Mouse (Mus musculus): ENCODE data around the gene Slc39a11. TPM values are rescaled to one million over a fixed set of nuclear protein-coding genes. Genes with fewer than 3 reads are reported as not detected.
A peak's percentile ranks its signal among the peaks of the same experiment; 100 is the strongest.

The Slc39a11 gene
- total and polyA plus RNA-seq, 3 experiments = 43.2 to 54.4 (median 51.0) TPM

DNA sequence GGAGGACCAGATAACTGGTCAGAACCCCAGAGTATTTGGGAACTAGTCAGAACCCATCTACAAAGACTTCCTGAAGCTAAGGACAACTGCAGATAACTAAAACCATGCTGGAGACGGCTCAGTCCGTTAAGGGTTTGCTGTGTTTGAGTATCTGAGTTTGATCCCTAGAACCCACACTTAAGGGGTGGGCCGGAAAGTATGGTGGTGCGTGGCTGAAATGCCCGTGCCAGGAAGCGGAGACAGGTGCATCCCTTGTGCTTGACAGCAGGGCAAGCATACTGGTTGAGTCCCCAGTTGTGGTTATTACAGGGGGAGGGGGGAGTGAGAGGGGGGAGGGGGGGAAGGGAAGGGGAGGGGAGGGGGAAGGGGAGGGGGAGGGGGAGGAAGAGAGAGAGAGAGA lies 35.4 kb downstream of the Slc39a11 start:
- Histone ChIP-seq H3K27ac (ENCODE audit: insufficient read depth, low read depth) (no peak overlapping the region), H3K27me3 (replicated peaks) (no peaks in the 10 kb centered on the region), H3K4me1 (ENCODE audit: control insufficient read depth in 1 of 2, insufficient read depth in 2 of 2) (peaks cover 0 to 10% of the 10 kb centered on the region in 2 experiments; a peak in 3 of 4 replicates), H3K9ac (ENCODE audit: insufficient read depth, low read depth) (no peak overlapping the region), H3K4me3 (replicated peaks in 1 of 3; ENCODE audit: low read depth in 2 of 3, low read length in 2 of 3, poor library complexity in 1 of 3) (no peak overlapping the region), H3K79me2 (replicated peaks; ENCODE audit: control insufficient read depth, extremely low read depth, insufficient read depth, poor library complexity, severe bottlenecking) (no peaks in the 10 kb centered on the region), H3K4me2 (ENCODE audit: insufficient read depth, low read depth, poor library complexity, severe bottlenecking) (no peak overlapping the region), H3K36me3 (replicated peaks in 1 of 2; ENCODE audit: control insufficient read depth in 1 of 2, insufficient read depth in 1 of 2, low read length in 1 of 2) (no peaks in the 10 kb centered on the region), H3K9me3 (replicated peaks; ENCODE audit: low read length) (peaks cover 4% of the 10 kb centered on the region)
- in situ Hi-C loops (cut with MboI; ENCODE audit: low pct_ligation_motif_present, low pct_unique_long_range_greater_than_20kb, low sequenced_read_pairs) (no loop called here), dilution Hi-C loops (cut with MboI; ENCODE audit: extremely low pct_ligation_motif_present, extremely low pct_unique_long_range_greater_than_20kb, low sequenced_read_pairs) (no loop called here)
- no peak for DNase-seq (ENCODE audit: extremely low read depth)
- no peak for TF ChIP-seq ZNF384 (IDR thresholded peaks at IDR 0.05; ENCODE audit: low read depth, low read length)

DNA sequence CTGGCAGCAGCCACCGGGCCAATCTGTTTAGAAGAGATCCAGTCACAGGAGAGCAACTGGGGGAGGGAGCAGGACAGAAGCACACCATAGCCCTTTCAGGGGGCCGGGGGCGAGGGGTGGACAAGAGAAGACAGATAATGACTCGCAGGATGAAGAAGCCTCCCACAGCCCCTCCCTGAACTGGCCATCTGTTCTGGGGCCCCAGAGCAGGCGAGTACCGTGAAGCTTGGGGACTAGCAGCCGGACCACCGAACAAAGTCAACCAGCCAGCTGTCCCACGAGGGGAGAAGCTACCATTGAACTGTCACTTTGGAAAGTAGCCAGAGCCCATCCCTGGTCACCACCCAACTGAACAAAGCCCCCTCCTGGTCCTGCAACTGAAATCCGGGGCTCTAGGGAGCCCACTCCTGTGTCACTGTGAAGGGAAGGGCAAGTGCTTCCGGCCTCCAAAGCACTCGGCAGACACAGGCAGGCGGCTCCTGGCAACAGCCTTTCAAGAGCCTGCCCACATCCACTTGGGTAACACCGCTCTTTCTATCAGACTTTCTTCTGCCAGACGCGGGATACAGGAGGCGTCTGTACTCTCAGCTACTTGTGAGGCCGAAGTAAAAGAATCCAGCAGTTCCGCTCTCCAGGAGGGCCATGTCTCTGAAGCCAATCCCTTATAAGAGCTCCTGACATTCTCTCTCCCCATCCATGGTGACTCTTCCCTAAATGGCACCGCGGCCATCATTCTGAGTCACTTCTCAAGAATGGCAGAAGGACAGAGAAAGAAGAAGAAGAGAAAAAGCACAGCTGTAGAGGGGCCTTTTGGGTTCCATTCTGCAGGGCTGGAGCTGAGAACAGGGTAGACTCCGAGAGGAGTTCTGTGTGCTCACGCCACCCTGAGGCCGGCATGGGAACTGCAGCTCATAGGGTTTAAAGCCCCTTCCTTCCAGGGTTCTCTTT lies 37.9 kb downstream of the Slc39a11 start:
- no peak overlapping the region for H3K4me2 ChIP-seq (ENCODE audit: insufficient read depth, low read depth, poor library complexity, severe bottlenecking)
- DNase-seq (ENCODE audit: extremely low read depth) = peak; percentile 61
- H3K9me3 ChIP-seq (replicated peaks; ENCODE audit: low read length) = peaks cover 4% of the 10 kb centered on the region
- no peaks in the 10 kb centered on the region for H3K27me3 ChIP-seq (replicated peaks)
- no peak overlapping the region for H3K9ac ChIP-seq (ENCODE audit: insufficient read depth, low read depth)
- in situ Hi-C loops (cut with MboI; ENCODE audit: low pct_ligation_motif_present, low pct_unique_long_range_greater_than_20kb, low sequenced_read_pairs) (no loop called here), dilution Hi-C loops (cut with MboI; ENCODE audit: extremely low pct_ligation_motif_present, extremely low pct_unique_long_range_greater_than_20kb, low sequenced_read_pairs) (no loop called here)
- H3K27ac ChIP-seq (ENCODE audit: insufficient read depth, low read depth) = no peak overlapping the region
- H3K4me1 ChIP-seq (ENCODE audit: control insufficient read depth in 1 of 2, insufficient read depth in 2 of 2) = peaks cover 0 to 6% of the 10 kb centered on the region in 2 experiments; a peak in 2 of 4 replicates
- H3K4me3 ChIP-seq (replicated peaks in 1 of 3; ENCODE audit: low read depth in 2 of 3, low read length in 2 of 3, poor library complexity in 1 of 3) = no peak overlapping the region
- H3K36me3 ChIP-seq (replicated peaks in 1 of 2; ENCODE audit: control insufficient read depth in 1 of 2, insufficient read depth in 1 of 2, low read length in 1 of 2) = no peaks in the 10 kb centered on the region
- H3K79me2 ChIP-seq (replicated peaks; ENCODE audit: control insufficient read depth, extremely low read depth, insufficient read depth, poor library complexity, severe bottlenecking) = no peaks in the 10 kb centered on the region
- TF ChIP-seq KAT2A (IDR thresholded peaks at IDR 0.05; ENCODE audit: insufficient replicate concordance, low read length) = no peak
- no peak for TF ChIP-seq UBTF (IDR thresholded peaks at IDR 0.05; ENCODE audit: low read depth, low read length)
- no peak for TF ChIP-seq MAFK (IDR thresholded peaks at IDR 0.05; ENCODE audit: insufficient replicate concordance, low read length)
- peak; percentile 72 for TF ChIP-seq RAD21 (IDR thresholded peaks at IDR 0.05; ENCODE audit: low read depth, low read length)
- no peak for TF ChIP-seq CHD1 (IDR thresholded peaks at IDR 0.05; ENCODE audit: low read depth, low read length)
- no peak for TF ChIP-seq ELF1 (IDR thresholded peaks at IDR 0.05; ENCODE audit: low read depth, low read length)
- no peak for TF ChIP-seq BHLHE40 (IDR thresholded peaks at IDR 0.05; ENCODE audit: low read depth, low read length)
- TF ChIP-seq USF1 (IDR thresholded peaks at IDR 0.05; ENCODE audit: low read depth, low read length) = no peak
- no peak for TF ChIP-seq JUND (conservative IDR thresholded peaks at IDR 0.05; ENCODE audit: low read depth, low read length)
- no peak for TF ChIP-seq MAX (IDR thresholded peaks at IDR 0.05; ENCODE audit: low read length)
- TF ChIP-seq PAX5 (IDR thresholded peaks at IDR 0.05; ENCODE audit: low read length) = no peak
- TF ChIP-seq TBP (conservative IDR thresholded peaks at IDR 0.05; ENCODE audit: low read depth, low read length) = no peak
- no peak for TF ChIP-seq MXI1 (IDR thresholded peaks at IDR 0.05; ENCODE audit: low read depth, low read length)
- TF ChIP-seq POLR2A (IDR thresholded peaks at IDR 0.05; ENCODE audit: low read depth, low read length) = no peak
- 0 out of 2 replicates have a peak, but pooled peaks have one; percentile 16 for TF ChIP-seq NRF1 (IDR thresholded peaks at IDR 0.05; ENCODE audit: low read depth, low read length)
- TF ChIP-seq SIN3A (IDR thresholded peaks at IDR 0.05; ENCODE audit: low read length) = no peak
- no peak for TF ChIP-seq MYC (IDR thresholded peaks at IDR 0.05; ENCODE audit: low read depth, low read length)
- no peak for TF ChIP-seq E2F4 (IDR thresholded peaks at IDR 0.05; ENCODE audit: insufficient replicate concordance, low read depth, low read length)
- no peak for TF ChIP-seq ETS1 (conservative IDR thresholded peaks at IDR 0.05; ENCODE audit: low read depth, low read length)
- no peak for TF ChIP-seq HCFC1 (IDR thresholded peaks at IDR 0.05; ENCODE audit: low read depth, low read length)
- no peak for TF ChIP-seq GABPA (IDR thresholded peaks at IDR 0.05; ENCODE audit: insufficient replicate concordance, low read depth, low read length)
- TF ChIP-seq CHD2 (IDR thresholded peaks at IDR 0.05; ENCODE audit: low read length) = no peak
- 0 out of 2 replicates have a peak, but pooled peaks have one; percentile 22 for TF ChIP-seq NELFE (IDR thresholded peaks at IDR 0.05; ENCODE audit: low read depth, low read length)
- no peak for TF ChIP-seq TCF12 (IDR thresholded peaks at IDR 0.05; ENCODE audit: low read depth, low read length)
- no peak for TF ChIP-seq EP300 (IDR thresholded peaks at IDR 0.05; ENCODE audit: low read length)
- TF ChIP-seq ZC3H11A (IDR thresholded peaks at IDR 0.05; ENCODE audit: low read depth, low read length) = peak; percentile 34
- no peak for TF ChIP-seq ZNF384 (IDR thresholded peaks at IDR 0.05; ENCODE audit: low read depth, low read length)
- no peak for TF ChIP-seq ZKSCAN1 (IDR thresholded peaks at IDR 0.05; ENCODE audit: borderline replicate concordance, low read depth, low read length)
- no peak for TF ChIP-seq ZMIZ1 (IDR thresholded peaks at IDR 0.05; ENCODE audit: low read depth, low read length)
- TF ChIP-seq USF2 (conservative IDR thresholded peaks at IDR 0.05; ENCODE audit: low read depth, low read length) = no peak
- no peak for TF ChIP-seq RCOR1 (conservative IDR thresholded peaks at IDR 0.05; ENCODE audit: low read depth, low read length)

Data from CH12.LX (cell line).